22 mouse cellular contexts compared by ENCODE assay signal in genomic region chr6:49017150-49017549, GRCm38 (mm10). TPM values are rescaled to one million over a fixed set of nuclear protein-coding genes. Genes with fewer than 3 reads are reported as not detected.
DNase-seq lines count a peak whose midpoint lies in the region; ATAC-seq and TF ChIP-seq lines count a peak whose summit lies in the region.
"Had no signal": no experiment of that assay in that cellular context is flagged by ENCODE, and none has a peak within 500 bp of the region (broad histone marks: within the 10 kb centered on the region; RNA-seq: fewer than 3 reads in every experiment).

No protein-coding gene starts in this region.

- no peak for TF ChIP-seq CTCF in kidney, postnatal 0 days (IDR thresholded peaks at IDR 0.05; ENCODE audit: low read depth)

- no peaks in the 10 kb centered on the region for H3K79me2 ChIP-seq in macrophage (ENCODE audit: inconsistent target)

- no peak overlapping the region for H3K9ac ChIP-seq in kidney, postnatal 0 days (ENCODE audit: low read depth, low read length)
- H3K9ac ChIP-seq: forebrain, postnatal 0 days; heart, embryonic 13.5 days; kidney, embryonic 15.5 days; liver, embryonic 15.5 days; midbrain, embryonic 13.5 days had no signal

- H3K27ac ChIP-seq in kidney, postnatal 0 days = no peak overlapping the region
- peak overlapping the region; percentile 19 for H3K27ac ChIP-seq in macrophage
- no peak overlapping the region for H3K27ac ChIP-seq in limb, embryonic 10.5 days
- H3K27ac ChIP-seq: heart, embryonic 13.5 days; kidney, embryonic 15.5 days; liver, embryonic 15.5 days; midbrain, embryonic 13.5 days had no signal

- ATAC-seq in kidney, postnatal 0 days (replicated peaks; ENCODE audit: low FRiP score, low read depth) = no peak
- ATAC-seq: forebrain, postnatal 0 days; hindbrain, embryonic 16.5 days; midbrain, embryonic 13.5 days; Patski had no signal

- H3K4me3 ChIP-seq in kidney, postnatal 0 days (replicated peaks; ENCODE audit: low read depth, low read length) = no peak overlapping the region
- no peak overlapping the region for H3K4me3 ChIP-seq in macrophage (ENCODE audit: inconsistent target)
- H3K4me3 ChIP-seq in limb, embryonic 10.5 days = no peak overlapping the region
- H3K4me3 ChIP-seq: heart, embryonic 13.5 days; kidney, embryonic 15.5 days; liver, embryonic 15.5 days; midbrain, embryonic 13.5 days had no signal

- no peaks in the 10 kb centered on the region for H3K36me3 ChIP-seq in kidney, postnatal 0 days (ENCODE audit: insufficient read depth, low read length)
- no peaks in the 10 kb centered on the region for H3K36me3 ChIP-seq in macrophage (ENCODE audit: inconsistent target)
- no peaks in the 10 kb centered on the region for H3K36me3 ChIP-seq in limb, embryonic 10.5 days
- H3K36me3 ChIP-seq: heart, embryonic 13.5 days; kidney, embryonic 15.5 days; liver, embryonic 15.5 days; midbrain, embryonic 13.5 days had no signal

- WGBS in kidney, postnatal 0 days = 53% methylated on average over 12 of the region's 12 CpGs
- WGBS in macrophage (ENCODE audit: missing documents) = 28% methylated on average over 12 of the region's 12 CpGs
- WGBS in limb, embryonic 10.5 days = 71% methylated on average over 12 of the region's 12 CpGs

- peak; percentile 41 for DNase-seq in kidney, postnatal 0 days (ENCODE audit: low spot score)
- no peak for DNase-seq in kidney, adult 8-10 months
- DNase-seq in 416B (ENCODE audit: low read depth) = peak; percentile 30
- DNase-seq in T-cell, adult 2 months (ENCODE audit: low spot score) = peak; percentile 32
- no peak for DNase-seq in limb, embryonic 10.5 days (ENCODE audit: low spot score)
- DNase-seq in frontal cortex, postnatal 10 days (ENCODE audit: low spot score in 2 of 2) = no peak
- DNase-seq in MN1 (ENCODE audit: low spot score) = no peak
- DNase-seq: cerebellum, adult 18-20 months; forebrain, postnatal 0 days; gastrocnemius, postnatal 25 days had no signal

- H3K4me1 ChIP-seq in kidney, postnatal 0 days (replicated peaks; ENCODE audit: insufficient read depth, low read length) = no peaks in the 10 kb centered on the region
- peaks cover 4% of the 10 kb centered on the region; the same call in 1 of the 2 replicates for H3K4me1 ChIP-seq in limb, embryonic 10.5 days
- H3K4me1 ChIP-seq: heart, embryonic 13.5 days; kidney, embryonic 15.5 days; liver, embryonic 15.5 days had no signal

- H3K9me3 ChIP-seq in kidney, postnatal 0 days (replicated peaks; ENCODE audit: low read length) = no peaks in the 10 kb centered on the region
- no peaks in the 10 kb centered on the region for H3K9me3 ChIP-seq in limb, embryonic 10.5 days (replicated peaks)
- H3K9me3 ChIP-seq: heart, embryonic 13.5 days; kidney, embryonic 15.5 days; liver, embryonic 15.5 days; midbrain, embryonic 13.5 days had no signal

- no peak overlapping the region for H3K4me2 ChIP-seq in kidney, postnatal 0 days (ENCODE audit: low read length)
- H3K4me2 ChIP-seq: heart, embryonic 13.5 days; kidney, embryonic 15.5 days; liver, embryonic 15.5 days; midbrain, embryonic 13.5 days had no signal

- no peaks in the 10 kb centered on the region for H3K27me3 ChIP-seq in kidney, postnatal 0 days (ENCODE audit: insufficient read depth, low read length)
- no peaks in the 10 kb centered on the region for H3K27me3 ChIP-seq in limb, embryonic 10.5 days (ENCODE audit: low read depth, poor library complexity, severe bottlenecking)
- H3K27me3 ChIP-seq: heart, embryonic 13.5 days; kidney, embryonic 15.5 days; liver, embryonic 15.5 days; midbrain, embryonic 13.5 days; Patski had no signal

RNA-seq across cellular contexts. Expression of gene Gpnmb, which starts 19.2 kb away (rescaled TPM):
- 0.36 and 0.47 TPM in 2 replicates for polyA plus RNA-seq in kidney, postnatal 0 days (2015; fragmentation: Nextera tagmentation; extraction: Ambion mirVana)
- total RNA-seq in macrophage (2018; cell fraction: chromatin; rRNA removed) = 1,000 to 10,000 TPM; 1,267 to 6,629 (median 3,617) TPM
- over 10,000 TPM in 5 of 26 experiments, 1,000 to 10,000 TPM in 21; 4,123 to 12,103 (median 7,089) TPM for total RNA-seq in macrophage (2018; cell fraction: cytosol; rRNA removed)
- total RNA-seq in macrophage (2018; cell fraction: nucleus; rRNA removed) = over 10,000 TPM in 11 of 26 experiments, 1,000 to 10,000 TPM in 15; 3,188 to 14,258 (median 7,841) TPM
- polyA plus RNA-seq in macrophage (2018) = 10,016 to 46,211 TPM (median 10,775 TPM) in 3 replicates
- polyA plus RNA-seq in limb, embryonic 10.5 days (2016; fragmentation: Nextera tagmentation; extraction: Ambion mirVana) = 0.23 and 0.33 TPM in 2 replicates

RNA-seq across cellular contexts. Expression of gene Svs1, which starts 30.5 kb away (rescaled TPM):
- not detected in 2 replicates for polyA plus RNA-seq in kidney, postnatal 0 days (2015; fragmentation: Nextera tagmentation; extraction: Ambion mirVana)
- total RNA-seq in macrophage (2018; cell fraction: chromatin; rRNA removed) = not detected
- total RNA-seq in macrophage (2018; cell fraction: cytosol; rRNA removed) = not detected
- not detected for total RNA-seq in macrophage (2018; cell fraction: nucleus; rRNA removed)
- polyA plus RNA-seq in macrophage (2018) = not detected in 3 replicates
- not detected in 2 replicates for polyA plus RNA-seq in limb, embryonic 10.5 days (2016; fragmentation: Nextera tagmentation; extraction: Ambion mirVana)
- total RNA-seq: adrenal gland, adult 18-20 months; forebrain, postnatal 0 days; gastrocnemius, postnatal 25 days; layer of hippocampus, postnatal 10 days had no signal
- polyA plus RNA-seq: forebrain, postnatal 0 days; heart, embryonic 13.5 days; hindbrain, embryonic 16.5 days; kidney, embryonic 15.5 days; limb, embryonic 11.5 days; liver, embryonic 15.5 days; midbrain, embryonic 13.5 days; neural tube, embryonic 11.5 days; Patski; stomach, embryonic 16.5 days had no signal

RNA-seq across cellular contexts. Expression of gene Doxl2, which starts 42.4 kb away (rescaled TPM):
- polyA plus RNA-seq in kidney, postnatal 0 days (2015; fragmentation: Nextera tagmentation; extraction: Ambion mirVana) = not detected in 2 replicates
- total RNA-seq in macrophage (2018; cell fraction: chromatin; rRNA removed) = not detected
- total RNA-seq in macrophage (2018; cell fraction: cytosol; rRNA removed) = not detected
- total RNA-seq in macrophage (2018; cell fraction: nucleus; rRNA removed) = not detected
- not detected in 3 replicates for polyA plus RNA-seq in macrophage (2018)
- polyA plus RNA-seq in limb, embryonic 10.5 days (2016; fragmentation: Nextera tagmentation; extraction: Ambion mirVana) = not detected in 2 replicates
- total RNA-seq: adrenal gland, adult 18-20 months; forebrain, postnatal 0 days; gastrocnemius, postnatal 25 days; layer of hippocampus, postnatal 10 days had no signal
- polyA plus RNA-seq: forebrain, postnatal 0 days; heart, embryonic 13.5 days; hindbrain, embryonic 16.5 days; kidney, embryonic 15.5 days; limb, embryonic 11.5 days; liver, embryonic 15.5 days; midbrain, embryonic 13.5 days; neural tube, embryonic 11.5 days; Patski; stomach, embryonic 16.5 days had no signal

RNA-seq across cellular contexts. Expression of gene Malsu1, which starts 56.4 kb away (rescaled TPM):
- polyA plus RNA-seq in kidney, postnatal 0 days (2015; fragmentation: Nextera tagmentation; extraction: Ambion mirVana) = 113 and 123 TPM in 2 replicates
- total RNA-seq in macrophage (2018; cell fraction: chromatin; rRNA removed) = 100 to 1,000 TPM in 18 of 26 experiments, 10 to 100 TPM in 8; 57.4 to 282 (median 136) TPM
- 10 to 100 TPM in 6 of 26 experiments, 1 to 10 TPM in 20; 3.7 to 18.0 (median 7.4) TPM for total RNA-seq in macrophage (2018; cell fraction: cytosol; rRNA removed)
- 100 to 1,000 TPM in 6 of 26 experiments, 10 to 100 TPM in 20; 28.0 to 161 (median 73.3) TPM for total RNA-seq in macrophage (2018; cell fraction: nucleus; rRNA removed)
- polyA plus RNA-seq in macrophage (2018) = 5.1 to 8.2 TPM (median 5.4 TPM) in 3 replicates
- polyA plus RNA-seq in limb, embryonic 10.5 days (2016; fragmentation: Nextera tagmentation; extraction: Ambion mirVana) = 69.1 and 69.8 TPM in 2 replicates

Comparison
In these comparisons a context has a peak if more than half of its experiments do, and no peak if none do; other contexts are left out.
1. DNase-seq: peak in kidney, postnatal 0 days (single experiment), 416B (single experiment) and T-cell, adult 2 months (single experiment); none in kidney, adult 8-10 months (0 of 2), limb, embryonic 10.5 days (single experiment), frontal cortex, postnatal 10 days (0 of 2) and MN1 (single experiment).
2. RNA of gene Gpnmb, which starts 19.2 kb away (polyA plus RNA-seq): 10,016 to 46,211 TPM in macrophage; 0.36 to 0.47 TPM in kidney, postnatal 0 days and 0.23 to 0.33 TPM in limb, embryonic 10.5 days; every median in the first group is over 1,000 times any median in the second.